Mouse (Mus musculus): Measurements from ENCODE around the gene Cdh13. TPM values are rescaled to one million over a fixed set of nuclear protein-coding genes. Genes with fewer than 3 reads are reported as not detected.

Cdh13 gene
- total RNA-seq, 1 experiment from 2014 or later, result 19.8 TPM

- DNase-seq, result no peak
These were observed 814.7 kb downstream of the Cdh13 start for GRCm38 (mm10) chr8:119098261-119098660.

DNA sequence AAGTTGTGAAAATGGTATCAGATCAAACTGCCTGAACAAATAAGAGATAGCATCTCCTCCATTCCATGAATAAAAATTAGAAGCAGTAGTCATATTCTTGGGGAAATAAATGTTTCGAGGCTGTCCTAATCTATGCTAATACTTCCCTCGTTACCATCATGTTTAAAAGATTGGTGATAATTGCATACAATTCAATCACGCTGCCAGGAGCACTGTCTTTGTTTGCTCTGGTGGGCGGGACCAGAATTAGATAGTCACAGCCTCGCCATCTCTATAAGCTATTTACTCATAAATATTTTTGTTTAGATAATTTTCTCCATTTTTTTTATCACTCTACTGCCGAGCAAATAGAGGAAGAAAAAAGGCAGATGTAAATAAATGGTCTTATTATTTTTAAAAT lies 819.3 kb downstream of the Cdh13 start:
- no peak for DNase-seq

DNA sequence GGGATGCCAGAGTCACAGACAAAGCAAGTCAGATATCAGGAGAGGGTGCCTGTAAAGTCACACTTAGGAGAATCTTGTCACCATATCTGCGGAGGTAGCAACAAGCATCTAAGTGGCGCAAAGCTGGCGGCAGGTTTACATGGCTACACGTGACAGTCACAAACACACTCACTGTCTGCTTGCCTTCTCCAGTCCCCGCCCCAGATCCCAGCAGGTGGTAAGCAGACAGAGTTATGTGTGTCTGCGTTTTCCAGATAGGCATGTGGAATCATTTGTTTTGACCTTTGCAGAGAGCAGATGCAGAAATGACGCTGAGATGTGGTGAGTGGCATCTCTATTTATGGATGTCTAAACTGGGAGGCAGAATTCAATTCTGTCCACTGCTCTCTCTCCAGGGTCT lies 826.1 kb downstream of the Cdh13 start:
- no peak for DNase-seq

- DNase-seq, result no peak
These were observed 829.3 kb downstream of the Cdh13 start for GRCm38 (mm10) chr8:119112861-119113260.

- DNase-seq, result no peak
These were observed 837.7 kb downstream of the Cdh13 start for GRCm38 (mm10) chr8:119121236-119121635.

- DNase-seq, result no peak
These were observed 844.3 kb downstream of the Cdh13 start for GRCm38 (mm10) chr8:119127841-119128240.

GRCm38 (mm10) chr8:119128266-119128665 lies 844.7 kb downstream of the Cdh13 start:
- no peak for DNase-seq

GRCm38 (mm10) chr8:119156454-119156921 lies 873.0 kb downstream of the Cdh13 start:
- DNase-seq, result no peak

- no peak for DNase-seq
These were observed 875.1 kb downstream of the Cdh13 start for GRCm38 (mm10) chr8:119158628-119159027.

GRCm38 (mm10) chr8:119159794-119160193 lies 876.3 kb downstream of the Cdh13 start:
- no peak for DNase-seq

- DNase-seq, result peak; percentile 23
These were observed 880.5 kb downstream of the Cdh13 start for GRCm38 (mm10) chr8:119164076-119164475.

- no peak for DNase-seq
These were observed 893.8 kb downstream of the Cdh13 start for GRCm38 (mm10) chr8:119177226-119177935.

DNA sequence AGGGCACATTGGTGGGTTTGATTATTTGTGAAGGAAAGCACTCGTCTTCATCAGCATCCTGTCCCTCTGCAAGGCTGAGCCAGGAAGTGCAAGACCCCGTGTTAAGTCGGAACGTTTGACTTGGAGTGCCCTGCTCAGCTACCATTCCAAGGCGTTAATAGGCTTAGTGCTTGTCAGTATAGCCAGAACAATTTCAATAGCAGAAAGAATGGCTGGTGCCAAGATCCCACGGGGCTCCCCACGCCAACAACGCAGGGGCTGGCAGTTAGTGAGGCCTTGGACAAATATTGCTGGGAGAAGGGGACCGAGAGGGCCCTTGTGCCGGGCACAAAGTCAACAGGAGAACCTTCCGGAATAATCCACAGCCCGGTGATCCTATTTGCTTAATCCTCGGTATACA lies 897.1 kb downstream of the Cdh13 start:
- DNase-seq, result no peak

DNA sequence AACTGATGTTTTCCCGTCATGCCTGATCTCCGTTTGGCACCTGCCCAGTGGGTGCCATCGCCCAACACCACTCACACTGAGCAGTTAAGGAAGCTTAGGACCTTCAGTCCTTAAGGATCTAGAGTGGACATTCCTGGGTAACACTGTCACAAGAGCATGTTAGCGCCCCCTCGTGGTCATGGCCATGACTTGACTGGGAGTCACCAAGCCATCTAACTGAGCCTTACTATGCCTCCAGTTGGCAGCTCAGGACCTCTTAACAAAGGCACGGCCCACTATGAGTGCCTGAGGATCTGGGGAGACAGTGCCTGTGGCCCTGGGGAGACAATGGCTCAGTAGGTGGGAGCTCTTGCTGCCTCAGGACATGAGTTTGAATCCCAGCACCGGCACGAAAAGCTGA lies 912.2 kb downstream of the Cdh13 start:
- peak; percentile 37 for DNase-seq

DNA sequence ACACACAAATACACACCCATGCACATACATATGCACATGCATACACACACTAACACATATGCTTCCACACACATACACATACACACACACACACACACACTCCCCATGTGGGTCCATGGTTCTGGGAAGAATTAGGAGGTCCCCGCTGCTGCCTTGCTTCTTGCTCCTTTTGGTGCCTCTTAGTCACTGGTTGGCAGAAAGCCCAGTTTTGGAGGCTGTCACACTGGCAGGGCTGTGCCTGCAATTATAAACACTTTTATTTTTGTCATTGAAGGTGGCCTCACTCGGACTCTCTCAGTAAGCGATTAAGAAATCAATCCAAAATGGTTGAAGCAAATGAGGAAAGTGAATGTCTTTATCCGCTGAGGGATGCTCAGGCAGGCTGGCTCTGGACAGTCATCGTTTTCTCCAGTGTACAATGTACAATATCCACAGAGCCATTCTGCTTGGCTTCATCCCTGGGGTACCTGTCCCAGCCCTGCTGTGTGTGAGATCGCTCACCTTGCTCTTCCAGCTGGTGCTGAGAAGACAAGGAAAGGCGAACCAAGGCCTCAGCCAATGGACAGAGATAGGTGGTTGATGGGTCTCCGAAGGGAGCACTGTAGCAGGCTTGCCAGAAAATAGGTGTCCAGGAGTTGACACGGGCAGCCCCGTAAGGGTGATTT lies 913.1 kb downstream of the Cdh13 start:
- DNase-seq, result peak; percentile 78

GRCm38 (mm10) chr8:119208567-119208966 lies 925.0 kb downstream of the Cdh13 start:
- no peak for DNase-seq

DNA sequence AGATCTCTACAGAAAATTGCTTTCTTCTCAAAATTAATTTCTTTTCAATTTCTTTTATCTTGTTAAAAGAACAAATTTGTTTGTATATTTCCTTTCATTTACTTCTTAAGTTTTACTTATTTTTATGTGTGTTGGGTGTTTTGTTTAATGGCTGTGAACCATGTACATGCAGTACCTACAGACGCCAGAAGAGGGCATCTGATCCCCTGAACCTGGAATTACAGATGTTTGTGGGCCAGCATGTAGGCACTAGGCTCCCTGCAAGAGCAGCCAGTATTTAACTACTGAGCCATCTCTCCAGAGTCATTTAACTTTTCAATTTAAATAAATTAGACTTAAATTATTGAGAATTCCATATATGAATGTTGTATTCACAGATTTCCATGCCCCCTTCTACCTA lies 941.0 kb downstream of the Cdh13 start:
- peak; percentile 58 for DNase-seq

- no peak for DNase-seq
These were observed 961.6 kb downstream of the Cdh13 start for GRCm38 (mm10) chr8:119245181-119245580.

- DNase-seq, result no peak
These were observed 962.1 kb downstream of the Cdh13 start for GRCm38 (mm10) chr8:119245641-119246040.

- DNase-seq, result no peak
These were observed 970.8 kb downstream of the Cdh13 start for GRCm38 (mm10) chr8:119254358-119254757.

DNA sequence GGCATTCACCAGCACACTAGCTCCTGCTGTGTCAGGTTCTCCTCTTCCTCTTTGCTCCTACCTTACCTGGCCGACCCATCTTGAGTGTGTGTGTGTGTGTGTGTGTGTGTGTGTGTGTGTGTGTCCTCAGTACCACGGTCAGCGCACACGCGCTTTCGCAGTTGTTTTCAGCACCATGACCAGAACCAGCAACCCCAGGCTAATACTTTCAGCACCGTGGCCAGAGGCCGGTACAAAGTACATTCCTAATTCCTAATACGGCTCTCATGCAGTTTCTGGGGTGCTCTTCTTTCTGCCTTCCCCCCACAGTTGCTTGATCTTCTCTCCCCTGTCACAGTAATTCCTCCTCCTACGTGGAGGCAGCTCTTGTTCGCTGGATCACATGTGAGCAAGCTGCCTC lies 975.1 kb downstream of the Cdh13 start:
- peak; percentile 73 for DNase-seq

GRCm38 (mm10) chr8:119263750-119264149 lies 980.2 kb downstream of the Cdh13 start:
- no peak for DNase-seq

DNA sequence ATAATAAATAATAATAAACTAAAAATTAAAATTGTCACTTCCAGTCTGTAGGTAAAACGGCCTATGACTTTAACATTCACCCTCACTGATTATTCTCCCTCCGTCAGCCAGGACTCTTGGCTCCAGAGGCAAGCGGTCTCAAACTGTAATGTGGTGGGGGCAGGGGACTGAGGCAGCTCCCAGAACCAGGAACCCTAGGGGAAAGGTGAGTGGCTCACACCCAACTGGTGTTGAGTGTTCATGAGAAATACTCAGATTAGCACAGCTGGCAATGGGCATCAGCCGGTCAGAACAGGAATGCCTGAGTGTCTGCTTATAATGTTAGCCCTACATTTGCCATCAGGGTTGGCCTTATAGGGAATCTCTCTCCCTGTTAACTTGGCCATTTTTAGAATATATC lies 982.8 kb downstream of the Cdh13 start:
- no peak for DNase-seq

- DNase-seq, result no peak
These were observed 986.0 kb downstream of the Cdh13 start for GRCm38 (mm10) chr8:119269576-119269975.
